Mouse (Mus musculus): ENCODE results near the gene Adck2.

Gene Adck2

GRCm38 (mm10) chr6:39610207-39610606 is 36.5 kb downstream of the Adck2 start:
- DNase-seq (ENCODE audit: extremely low read depth, insufficient read length, low spot score), result no peak

- no peak for DNase-seq (ENCODE audit: extremely low read depth, insufficient read length, low spot score)
Measured at GRCm38 (mm10) chr6:39611296-39611695, 37.6 kb downstream of the Adck2 start.
